Mouse (Mus musculus): ENCODE measurements around the gene Gtf2h2.
"Not testable (repeated sequence)": the region's sequence is repeated elsewhere in the genome, so short reads cannot be mapped to it uniquely, and the experiment has no call there.

Gtf2h2 gene

DNA sequence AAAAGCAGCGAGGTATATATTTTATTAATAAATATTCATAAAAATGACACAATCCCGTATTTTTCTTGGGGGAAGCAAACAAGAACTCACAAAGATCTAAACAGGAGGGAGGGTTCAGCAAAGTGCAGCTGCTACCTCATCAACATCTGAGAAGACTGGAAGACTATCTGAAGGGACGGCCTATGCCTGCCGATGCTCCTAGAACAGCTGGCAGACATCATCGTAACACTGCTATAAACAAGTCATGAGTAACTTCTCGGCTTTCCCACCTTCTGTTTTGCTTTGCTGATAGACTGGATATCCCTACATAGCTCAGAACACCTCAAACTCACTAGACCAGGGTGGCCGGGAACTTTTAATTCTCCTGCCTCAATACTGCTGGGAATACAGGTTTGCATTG is 8.8 kb downstream of the Gtf2h2 start:
- DNase-seq, result no peak

DNA sequence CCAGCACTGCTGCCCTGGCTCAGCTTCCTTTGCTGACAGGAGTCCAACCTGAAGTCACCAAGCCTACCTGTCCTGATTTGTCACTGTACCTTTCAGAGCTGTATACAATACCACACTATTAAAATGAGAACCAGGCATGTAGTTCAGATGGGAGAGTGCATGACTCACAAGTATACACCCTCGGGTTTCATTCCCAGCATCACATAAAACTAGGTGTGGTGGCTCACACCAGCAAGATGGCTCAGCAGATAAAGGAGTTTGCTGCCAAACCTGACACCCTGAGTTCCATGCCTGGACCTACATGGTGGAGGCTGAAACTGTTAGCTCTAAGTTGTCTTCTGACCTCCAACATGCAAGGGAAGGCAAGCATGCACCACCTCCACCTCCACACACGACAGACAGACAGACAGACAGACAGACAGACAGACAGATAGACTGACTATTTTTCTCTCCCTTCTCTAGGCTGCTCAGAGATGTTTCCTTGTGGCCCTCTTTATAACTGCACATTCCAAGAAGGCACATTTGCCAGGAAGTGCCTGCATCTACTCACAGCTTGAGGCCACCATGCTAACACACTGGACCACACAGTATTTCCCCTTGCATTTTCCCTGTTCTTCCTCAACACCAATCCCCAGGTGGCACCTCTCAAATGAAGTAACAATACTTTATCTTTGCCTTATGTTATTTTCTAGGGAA is 28.7 kb downstream of the Gtf2h2 start:
- no peak for DNase-seq

DNA sequence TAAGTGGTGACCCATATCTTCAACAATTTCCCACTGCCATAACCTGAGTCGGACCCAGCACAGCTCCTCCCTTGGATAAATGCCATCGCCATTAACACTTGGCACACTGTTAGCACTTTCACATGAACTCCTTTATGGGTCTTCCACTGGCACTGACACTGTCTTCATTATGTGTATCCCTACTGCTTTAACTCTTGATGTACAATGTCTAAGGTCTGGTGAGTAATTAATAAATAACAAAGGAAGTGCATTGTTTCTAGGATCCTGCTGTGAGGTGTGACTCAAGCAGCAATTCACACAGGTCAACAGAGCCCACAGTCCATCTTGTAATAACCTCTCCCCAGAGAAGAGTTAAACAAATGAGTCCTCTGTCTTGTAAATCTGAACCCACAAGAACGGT is 31.0 kb downstream of the Gtf2h2 start:
- no peak for DNase-seq

DNA sequence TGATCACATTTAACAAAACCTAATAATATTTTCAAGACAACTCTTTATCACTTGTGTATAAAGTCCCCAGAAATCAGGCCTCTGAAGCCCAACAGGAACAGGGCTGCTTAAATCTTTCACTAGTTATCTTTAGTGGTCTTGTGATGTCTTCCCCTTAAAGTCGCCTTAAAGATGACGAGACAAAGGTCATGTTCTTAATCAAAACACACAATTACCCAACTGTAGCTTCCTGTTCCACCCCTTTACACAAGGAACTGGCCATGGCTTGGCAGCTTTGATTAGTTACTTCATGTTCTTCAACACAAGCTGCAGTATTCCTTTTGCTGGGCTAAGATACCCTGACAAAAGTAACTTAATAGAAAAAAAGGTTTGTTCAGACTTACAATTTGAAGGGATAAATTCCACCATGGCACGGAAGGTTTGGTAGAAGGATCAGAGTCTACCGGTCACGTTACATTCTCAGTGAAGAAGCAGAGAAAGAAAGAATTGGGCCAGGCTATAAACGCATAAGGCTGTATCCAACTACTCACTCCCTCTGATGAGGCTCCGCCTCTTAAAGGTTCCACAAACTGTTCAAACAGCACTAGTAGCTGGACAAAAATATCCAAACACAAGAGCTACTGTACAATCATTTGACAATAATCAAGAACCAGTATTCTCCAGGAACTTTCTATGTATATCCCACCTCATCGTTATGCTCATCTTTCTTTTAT is 39.8 kb downstream of the Gtf2h2 start, which contains the start of gene Naip1:
Naip1 (minus strand) TSS at position 455 of the 713 bp plus-strand sequence.
- DNase-seq, result not testable (repeated sequence)

DNA sequence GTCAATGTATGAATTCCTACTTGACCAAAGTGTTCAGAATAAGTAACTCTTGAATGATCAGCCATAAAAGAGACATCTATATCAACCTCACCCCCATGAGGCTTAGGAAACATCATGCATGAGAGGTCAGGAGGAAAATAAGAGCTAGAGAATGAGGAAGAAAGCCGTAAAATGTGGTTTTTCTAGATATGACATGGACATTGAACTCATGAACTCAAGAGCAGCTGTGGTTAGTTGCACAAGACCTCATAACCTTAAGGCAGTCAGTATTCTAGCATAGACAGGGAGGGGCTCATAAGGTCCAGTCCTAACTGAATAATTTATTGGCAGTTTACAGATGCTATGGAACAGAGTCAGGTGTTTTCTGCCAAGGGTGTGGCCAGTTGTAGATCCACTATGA is 42.9 kb downstream of the Gtf2h2 start:
- no peak for DNase-seq

DNA sequence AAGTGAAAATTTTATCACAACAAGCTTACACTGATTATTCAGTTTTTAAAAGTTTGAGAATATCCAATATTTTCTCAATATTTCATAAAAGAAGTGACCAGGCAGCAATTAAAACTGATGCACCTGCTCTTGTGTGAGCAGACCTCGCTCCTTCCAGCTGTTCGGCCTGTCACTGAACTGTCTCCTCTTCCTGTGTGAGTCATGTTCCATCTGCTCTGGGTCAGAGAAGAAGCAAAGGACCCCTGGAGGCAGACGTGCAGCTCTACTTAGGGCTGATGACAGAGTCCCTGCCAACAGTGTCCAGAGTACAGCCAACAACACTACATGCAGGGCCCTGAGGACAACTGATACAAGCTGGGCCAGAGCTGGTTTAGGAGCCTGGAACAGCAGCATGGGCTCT is 52.3 kb downstream of the Gtf2h2 start:
- peak; percentile 31 for DNase-seq

DNA sequence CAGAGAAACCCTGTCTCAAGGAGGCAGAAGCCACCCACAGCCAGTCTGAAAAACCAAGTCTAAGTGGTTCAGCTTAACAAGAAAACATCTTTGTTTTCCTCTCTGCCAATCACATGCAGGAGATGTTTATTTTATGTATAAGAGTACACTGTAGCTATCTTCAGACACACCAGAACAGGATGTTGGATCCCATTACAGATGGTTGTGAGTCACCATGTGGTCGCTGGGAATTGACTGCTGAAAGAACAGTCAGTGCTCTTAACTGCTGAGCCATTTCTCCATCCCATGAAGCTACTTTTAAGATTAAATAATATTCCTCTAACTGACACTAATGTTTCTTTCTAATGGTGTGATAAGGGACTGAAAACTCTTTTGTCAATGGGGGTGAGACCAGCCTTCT is 53.7 kb downstream of the Gtf2h2 start:
- no peak for DNase-seq

DNA sequence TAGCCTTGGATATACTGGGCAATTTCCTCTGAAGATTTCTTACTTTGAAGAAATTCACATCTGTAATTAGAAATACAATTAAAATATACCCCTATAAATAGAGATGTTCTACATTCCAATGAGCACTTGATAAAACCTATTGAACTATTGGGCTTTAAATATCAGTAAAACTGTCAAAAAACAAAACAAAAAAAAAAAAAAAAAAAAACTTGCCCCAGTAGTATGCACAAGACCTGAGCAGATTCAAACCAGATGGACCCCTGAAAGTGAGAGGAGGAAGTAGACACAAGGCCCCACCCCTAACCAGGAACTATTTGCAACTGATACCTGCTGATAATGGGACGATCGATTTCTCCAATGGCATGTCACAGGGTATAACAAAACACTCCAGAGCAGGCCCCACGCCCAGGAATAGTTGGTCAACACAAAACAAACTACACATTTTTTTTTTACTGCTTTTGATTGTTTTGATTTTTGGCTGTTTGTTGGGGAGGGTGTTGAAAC is 55.0 kb downstream of the Gtf2h2 start:
- no peak for DNase-seq

DNA sequence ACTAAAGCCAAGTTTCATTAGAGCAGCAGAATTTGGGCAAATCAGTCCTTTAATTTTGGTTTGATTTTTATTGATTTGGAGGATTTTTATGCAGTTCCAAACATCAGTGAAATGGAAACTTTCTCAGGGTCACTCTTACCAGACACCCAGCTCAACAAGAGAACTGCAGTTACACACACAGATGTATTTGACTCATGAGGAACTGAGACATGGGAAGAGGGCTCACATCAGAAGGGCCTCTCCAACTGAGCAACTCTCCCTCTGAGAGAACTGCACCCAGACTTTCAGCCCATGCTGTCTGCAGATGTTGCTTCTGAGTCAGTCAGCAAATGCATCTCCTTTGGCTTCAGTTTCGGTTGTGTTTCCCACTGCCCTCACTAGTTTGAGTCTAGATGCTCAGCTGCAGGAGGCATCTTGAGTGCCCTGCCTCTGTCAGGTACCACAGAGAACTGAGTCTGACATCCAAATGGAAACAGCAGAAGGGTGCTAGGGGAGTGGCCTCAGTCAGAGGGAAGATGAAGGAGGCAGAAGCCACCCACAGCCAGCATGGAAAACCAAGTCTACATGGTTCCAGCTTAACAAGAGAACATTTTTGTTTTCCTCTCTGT is 55.7 kb downstream of the Gtf2h2 start:
- not testable (repeated sequence) for DNase-seq

DNA sequence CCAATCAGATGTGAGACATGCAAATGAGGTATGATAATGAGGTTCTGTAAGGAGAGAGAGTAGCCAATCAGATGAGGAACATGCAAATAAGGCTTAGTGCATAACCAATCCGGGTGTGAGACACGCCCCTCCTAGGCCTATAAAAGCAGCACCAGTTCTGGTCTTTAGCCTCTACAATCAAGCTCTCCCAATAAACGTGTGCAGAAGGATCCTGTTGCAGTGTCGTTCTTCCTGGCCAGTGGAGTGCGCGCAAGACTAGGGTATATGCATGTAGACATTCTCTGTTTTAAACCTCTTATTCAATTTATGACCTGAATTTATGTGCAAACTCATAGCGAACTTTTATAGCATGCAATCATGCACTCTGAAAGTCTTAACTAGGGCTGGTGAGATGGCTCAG is 72.4 kb downstream of the Gtf2h2 start:
- DNase-seq, result not testable (repeated sequence)

DNA sequence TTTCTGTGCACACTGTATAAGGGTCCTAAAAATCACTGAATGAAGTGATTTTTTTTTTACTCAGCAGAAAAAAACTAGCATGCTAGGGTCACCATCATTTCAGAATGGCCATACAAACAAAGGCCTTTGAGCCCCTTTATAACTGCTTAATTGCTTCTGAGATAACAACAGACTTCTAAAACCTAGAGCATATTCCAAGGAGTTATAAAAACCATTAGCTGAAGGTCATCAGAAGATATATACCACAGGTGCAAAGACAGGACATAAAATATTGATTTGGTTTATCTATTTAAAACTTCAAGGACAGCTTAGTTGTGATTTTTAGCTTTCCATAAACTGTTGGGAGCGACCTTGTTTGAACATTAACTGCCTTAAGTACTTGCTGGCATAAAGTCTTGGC is 78.0 kb downstream of the Gtf2h2 start:
- DNase-seq, result no peak

Measured in heart, adult 11 months (tissue).